Mouse (Mus musculus) cerebellum, adult 9-10 months (tissue): ENCODE results near the gene Vps35l.

ENCODE experiments used
- DNase-seq: peaks from one replicate; pipeline ENCODE4 v3.0.0; 2022

Gene Vps35l

GRCm38 (mm10) chr7:118889046-118889680 lies 149.1 kb downstream of the Vps35l start:
- DNase-seq = no peak
